Mouse (Mus musculus) olfactory bulb, adult 2 months (tissue): ENCODE results near the gene Hacd2.

Experiments used
- CTCF ChIP-seq: fragments of 200-500 bp; IDR thresholded peaks from 2 replicates; pipeline ENCODE4 v1.5.1; 2012; ENCODE audit warnings: low read depth, mild to moderate bottlenecking, low read length, moderate library complexity; ENCODE audit not compliant: insufficient read depth
- POLR2A ChIP-seq: fragments of 200-500 bp; IDR thresholded peaks from 2 replicates; pipeline ENCODE4 v1.6.1; 2012; ENCODE audit warnings: mild to moderate bottlenecking, low read depth, low read length, moderate library complexity; ENCODE audit not compliant: insufficient read depth

DNA sequence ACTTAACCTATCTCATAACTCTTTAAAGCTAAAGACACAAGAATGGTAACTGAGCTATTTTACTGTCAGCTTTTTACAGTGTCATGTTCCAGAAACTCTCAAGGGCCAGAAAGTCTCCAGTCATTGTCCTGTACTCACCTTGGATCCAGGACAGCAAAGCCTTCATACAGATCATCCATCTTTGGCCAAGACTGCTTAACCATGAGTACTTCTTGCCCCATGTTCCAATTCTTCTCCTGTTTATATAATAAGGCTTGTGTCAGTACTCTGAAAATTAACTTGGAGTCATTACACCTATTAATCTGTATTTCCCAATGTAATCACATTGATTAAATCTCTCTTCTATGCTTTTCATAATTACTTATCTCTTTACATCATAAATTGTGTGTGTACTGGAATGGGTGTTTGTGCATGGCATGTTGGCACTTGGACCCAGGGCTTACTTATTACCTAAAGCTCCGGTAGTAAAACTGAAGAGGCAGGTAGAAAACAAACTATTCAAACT, 3.7 kb upstream of the Hacd2 start:
- no peak for TF ChIP-seq POLR2A
- TF ChIP-seq CTCF: no peak
